Mouse (Mus musculus) neural tube, embryonic 12.5 days (tissue): ENCODE data around the gene Rgma. TPM values are rescaled to one million over a fixed set of nuclear protein-coding genes. Genes with fewer than 3 reads are reported as not detected.
A peak's percentile ranks its signal among the peaks of the same experiment; 100 is the strongest.

ENCODE experiments used
- ATAC-seq: fragments of 200-750 bp; cut with Nextera tagmentation; 2 replicates; pipeline ENCODE4 v1.8.0; 2017; ENCODE audit warnings: low read depth, mild to moderate bottlenecking, moderate TSS enrichment, moderate library complexity; ENCODE audit not compliant: low FRiP score
- H3K27ac ChIP-seq: fragments of 300-500 bp; sonication (generic); 2 replicates; pipeline ENCODE4 v1.5.1; 2016
- H3K27me3 ChIP-seq: fragments of 300-500 bp; sonication (generic); replicated peaks from 2 replicates; pipeline ENCODE4 v1.6.1; 2016; ENCODE audit warnings: mild to moderate bottlenecking
- H3K36me3 ChIP-seq: fragments of 300-500 bp; sonication (generic); 2 replicates; pipeline ENCODE4 v1.6.1; 2016; ENCODE audit warnings: mild to moderate bottlenecking
- H3K4me1 ChIP-seq: fragments of 300-500 bp; sonication (generic); 2 replicates; pipeline ENCODE4 v1.6.1; 2016
- H3K4me2 ChIP-seq: fragments of 300-500 bp; sonication (generic); replicated peaks from 2 replicates; pipeline ENCODE4 v1.6.1; 2016; ENCODE audit warnings: mild to moderate bottlenecking
- H3K4me3 ChIP-seq: fragments of 300-500 bp; sonication (generic); 2 replicates; pipeline ENCODE4 v1.5.1; 2016
- H3K9ac ChIP-seq: fragments of 300-500 bp; sonication (generic); 2 replicates; pipeline ENCODE4 v1.6.1; 2016; ENCODE audit warnings: mild to moderate bottlenecking
- H3K9me3 ChIP-seq: fragments of 300-500 bp; sonication (generic); 2 replicates; pipeline ENCODE4 v1.6.1; 2016; ENCODE audit warnings: mild to moderate bottlenecking
- WGBS: fragments of 180-500 bp; shearing (Covaris S2); methylation state at CpG from one replicate; pipeline ENCODE4 v1.1.7; 2016; 5-methylcytosine and 5-hydroxymethylcytosine counted together
- polyA plus RNA-seq: library from polyadenylated mRNA; unstranded; fragments of >200 nt; fragmentation: Nextera tagmentation; extraction: Ambion mirVana; gene quantifications from 2 replicates; pipeline ENCODE4 v1.2.1, GENCODE M21; 2016

Rgma gene
- polyA plus RNA-seq, 1 experiment from 2014 or later, result 49.0 TPM

GRCm38 (mm10) chr7:73372352-73372970 lies 2.8 kb upstream of the Rgma start:
- no peaks in the 10 kb centered on the region for H3K9me3 ChIP-seq
- no peaks in the 10 kb centered on the region for H3K36me3 ChIP-seq
- H3K9ac ChIP-seq, result 0 out of 2 replicates have a peak overlapping the region, but pooled peaks have one; percentile 18
- H3K27me3 ChIP-seq, result peaks cover 7% of the 10 kb centered on the region; the same call in 1 of the 2 replicates
- H3K4me1 ChIP-seq, result peaks cover 20% of the 10 kb centered on the region
- ATAC-seq, result no peak
- no peak overlapping the region for H3K27ac ChIP-seq
- 3% methylated on average over 29 of the region's 29 CpGs for WGBS
- H3K4me2 ChIP-seq, result peak overlapping the region; percentile 59
- H3K4me3 ChIP-seq, result peak overlapping the region; percentile 24; the same call in 1 of the 2 replicates

GRCm38 (mm10) chr7:73374727-73375126 lies 582 bp upstream of the Rgma start:
- H3K4me3 ChIP-seq, result peak overlapping the region; percentile 90
- H3K4me1 ChIP-seq, result peaks cover 39% of the 10 kb centered on the region
- peak; percentile 80 for ATAC-seq
- 1% methylated on average over 14 of the region's 14 CpGs for WGBS
- H3K27me3 ChIP-seq, result peaks cover 7% of the 10 kb centered on the region; the same call in 1 of the 2 replicates
- peak overlapping the region; percentile 86 for H3K4me2 ChIP-seq
- no peaks in the 10 kb centered on the region for H3K36me3 ChIP-seq
- H3K27ac ChIP-seq, result peak overlapping the region; percentile 92
- no peaks in the 10 kb centered on the region for H3K9me3 ChIP-seq
- peak overlapping the region; percentile 92 for H3K9ac ChIP-seq

- Histone ChIP-seq H3K4me1 (peaks cover 52% of the 10 kb centered on the region), H3K27me3 (peaks cover 7% of the 10 kb centered on the region; the same call in 1 of the 2 replicates), H3K27ac (peak overlapping the region; percentile 92), H3K9me3 (no peaks in the 10 kb centered on the region), H3K4me2 (peak overlapping the region; percentile 86), H3K36me3 (no peaks in the 10 kb centered on the region), H3K4me3 (peak overlapping the region; percentile 90), H3K9ac (peak overlapping the region; percentile 92)
- WGBS, result under 1% methylated on average over 39 of the region's 39 CpGs
- ATAC-seq, result peak; percentile 14; the same call in 1 of the 2 replicates
Observed at GRCm38 (mm10) chr7:73376101-73377001, 1.0 kb downstream of the Rgma start.

- ATAC-seq, result no peak
- Histone ChIP-seq H3K36me3 (no peaks in the 10 kb centered on the region), H3K27me3 (no peaks in the 10 kb centered on the region), H3K27ac (0 out of 2 replicates have a peak overlapping the region, but pooled peaks have one; percentile 3), H3K4me2 (peak overlapping the region; percentile 86), H3K9ac (peak overlapping the region; percentile 92), H3K4me3 (peak overlapping the region; percentile 90), H3K4me1 (peaks cover 47% of the 10 kb centered on the region), H3K9me3 (no peaks in the 10 kb centered on the region)
- WGBS, result 18% methylated on average over 12 of the region's 12 CpGs
Observed at GRCm38 (mm10) chr7:73377307-73377706, 2.0 kb downstream of the Rgma start.

GRCm38 (mm10) chr7:73378034-73378433 lies 2.7 kb downstream of the Rgma start:
- peak overlapping the region; percentile 86 for H3K4me2 ChIP-seq
- H3K9ac ChIP-seq, result peak overlapping the region; percentile 92
- H3K9me3 ChIP-seq, result no peaks in the 10 kb centered on the region
- H3K27me3 ChIP-seq, result no peaks in the 10 kb centered on the region
- peaks cover 44% of the 10 kb centered on the region for H3K4me1 ChIP-seq
- 53% methylated on average over 6 of the region's 6 CpGs for WGBS
- H3K27ac ChIP-seq, result 0 out of 2 replicates have a peak overlapping the region, but pooled peaks have one; percentile 3
- H3K36me3 ChIP-seq, result 0 out of 2 replicates have a peak, but pooled peaks cover 3% of the 10 kb centered on the region
- H3K4me3 ChIP-seq, result peak overlapping the region; percentile 90
- no peak for ATAC-seq

GRCm38 (mm10) chr7:73382843-73383242 lies 7.5 kb downstream of the Rgma start:
- H3K27ac ChIP-seq, result no peak overlapping the region

GRCm38 (mm10) chr7:73388866-73389265 lies 13.6 kb downstream of the Rgma start:
- no peaks in the 10 kb centered on the region for H3K9me3 ChIP-seq
- H3K9ac ChIP-seq, result no peak overlapping the region
- no peak overlapping the region; the same call in 1 of the 2 replicates for H3K4me2 ChIP-seq
- WGBS, result 63% methylated on average over 2 of the region's 2 CpGs
- H3K36me3 ChIP-seq, result peaks cover 18% of the 10 kb centered on the region
- ATAC-seq, result no peak
- H3K4me3 ChIP-seq, result no peak overlapping the region
- H3K4me1 ChIP-seq, result peaks cover 44% of the 10 kb centered on the region
- H3K27ac ChIP-seq, result no peak overlapping the region
- H3K27me3 ChIP-seq, result no peaks in the 10 kb centered on the region

More at GRCm38 (mm10) chr7:73382843-73383242, 7.5 kb downstream of the Rgma start:
- Histone ChIP-seq H3K9me3 (no peaks in the 10 kb centered on the region), H3K4me2 (0 out of 2 replicates have a peak overlapping the region, but pooled peaks have one; percentile 16), H3K4me1 (peaks cover 56% of the 10 kb centered on the region), H3K4me3 (no peak overlapping the region), H3K27me3 (no peaks in the 10 kb centered on the region), H3K36me3 (peaks cover 15% of the 10 kb centered on the region), H3K9ac (no peak overlapping the region)
- ATAC-seq, result no peak
- WGBS, result 80% methylated on average over 7 of the region's 7 CpGs

- WGBS, result 3% methylated on average over 9 of the region's 9 CpGs
Observed at GRCm38 (mm10) chr7:73389419-73389818, 14.1 kb downstream of the Rgma start.

GRCm38 (mm10) chr7:73389871-73390294 lies 14.6 kb downstream of the Rgma start:
- Histone ChIP-seq H3K4me2 (peak overlapping the region; percentile 78), H3K9me3 (no peaks in the 10 kb centered on the region), H3K4me1 (peaks cover 47% of the 10 kb centered on the region), H3K27ac (peak overlapping the region; percentile 86), H3K36me3 (peaks cover 11% of the 10 kb centered on the region; the same call in 1 of the 2 replicates), H3K27me3 (no peaks in the 10 kb centered on the region), H3K4me3 (peak overlapping the region; percentile 84; the same call in 1 of the 2 replicates), H3K9ac (peak overlapping the region; percentile 14; the same call in 1 of the 2 replicates)
- ATAC-seq, result no peak
- WGBS, result 1% methylated on average over 15 of the region's 15 CpGs

More at GRCm38 (mm10) chr7:73389419-73389818, 14.1 kb downstream of the Rgma start:
- Histone ChIP-seq H3K4me3 (0 out of 2 replicates have a peak overlapping the region, but pooled peaks have one; percentile 84), H3K27ac (no peak overlapping the region), H3K27me3 (no peaks in the 10 kb centered on the region), H3K9me3 (no peaks in the 10 kb centered on the region), H3K4me1 (peaks cover 44% of the 10 kb centered on the region), H3K9ac (peak overlapping the region; percentile 14; the same call in 1 of the 2 replicates), H3K36me3 (peaks cover 12% of the 10 kb centered on the region), H3K4me2 (peak overlapping the region; percentile 78)
- ATAC-seq, result no peak

- Histone ChIP-seq H3K36me3 (peaks cover 11% of the 10 kb centered on the region; the same call in 1 of the 2 replicates), H3K4me2 (peak overlapping the region; percentile 78), H3K9me3 (no peaks in the 10 kb centered on the region), H3K4me1 (peaks cover 52% of the 10 kb centered on the region), H3K9ac (peak overlapping the region; percentile 93), H3K4me3 (peak overlapping the region; percentile 84), H3K27me3 (no peaks in the 10 kb centered on the region), H3K27ac (peak overlapping the region; percentile 86)
- ATAC-seq, result peak; percentile 30
- 2% methylated on average over 18 of the region's 18 CpGs for WGBS
Observed at GRCm38 (mm10) chr7:73390426-73391001, 15.2 kb downstream of the Rgma start.

GRCm38 (mm10) chr7:73391002-73391517 lies 15.8 kb downstream of the Rgma start:
- Histone ChIP-seq H3K27ac (peak overlapping the region; percentile 86), H3K9me3 (no peaks in the 10 kb centered on the region), H3K9ac (peak overlapping the region; percentile 93), H3K4me3 (peak overlapping the region; percentile 84), H3K27me3 (no peaks in the 10 kb centered on the region), H3K4me1 (peaks cover 54% of the 10 kb centered on the region), H3K4me2 (peak overlapping the region; percentile 78), H3K36me3 (peaks cover 11% of the 10 kb centered on the region; the same call in 1 of the 2 replicates)
- 1% methylated on average over 40 of the region's 42 CpGs for WGBS
- ATAC-seq, result peak; percentile 77
